In the genomic region with DNA sequence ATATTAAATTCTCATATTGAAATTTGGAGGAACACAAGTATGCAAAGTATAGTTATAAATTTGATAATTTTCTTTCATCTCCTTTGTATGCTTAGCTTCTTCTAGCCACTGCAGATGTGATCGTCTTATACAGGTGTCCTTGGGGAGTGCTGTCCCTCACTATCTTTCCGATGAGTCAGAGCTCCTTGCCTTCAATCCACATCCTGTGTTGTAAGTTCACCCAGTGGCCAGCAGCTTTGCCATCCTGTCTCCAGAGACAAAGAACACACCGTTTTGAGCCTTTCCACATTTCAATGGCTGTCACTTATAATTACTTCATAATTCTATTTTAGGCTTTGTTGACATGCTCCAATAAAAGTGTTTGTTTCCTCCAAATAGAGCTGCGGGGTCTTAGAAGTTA, we compare ENCODE assay signal across 16 mouse cellular contexts.
"Had no signal": no experiment of that assay in that cellular context is flagged by ENCODE, and none has a peak within 500 bp of the region (broad histone marks: within the 10 kb centered on the region; RNA-seq: fewer than 3 reads in every experiment).

No protein-coding gene starts in this region.

- H3K27me3 ChIP-seq: megakaryocyte, embryonic 14.5 days; midbrain, embryonic 13.5 days; midbrain, embryonic 15.5 days; neural tube, embryonic 12.5 days; stomach, embryonic 15.5 days had no signal

- ATAC-seq: liver, postnatal 0 days; midbrain, embryonic 13.5 days; midbrain, embryonic 15.5 days had no signal

- H3K36me3 ChIP-seq: midbrain, embryonic 13.5 days; midbrain, embryonic 15.5 days; neural tube, embryonic 12.5 days; stomach, embryonic 15.5 days had no signal

- H3K4me2 ChIP-seq: midbrain, embryonic 11.5 days; midbrain, embryonic 13.5 days; midbrain, embryonic 15.5 days; neural tube, embryonic 12.5 days; stomach, embryonic 15.5 days had no signal

- H3K9ac ChIP-seq: liver, postnatal 0 days; midbrain, embryonic 13.5 days; midbrain, embryonic 15.5 days; neural tube, embryonic 12.5 days; stomach, embryonic 15.5 days had no signal

- H3K4me1 ChIP-seq: megakaryocyte, embryonic 14.5 days; stomach, embryonic 15.5 days had no signal

- H3K4me3 ChIP-seq: megakaryocyte, embryonic 14.5 days; midbrain, embryonic 13.5 days; midbrain, embryonic 15.5 days; neural tube, embryonic 12.5 days; stomach, embryonic 15.5 days had no signal

- H3K27ac ChIP-seq: macrophage; midbrain, embryonic 13.5 days; midbrain, embryonic 15.5 days; neural tube, embryonic 12.5 days; stomach, embryonic 15.5 days; stomach, postnatal 0 days had no signal

- DNase-seq: liver, postnatal 0 days; lung, adult 2 months; lung, postnatal 10 days; lung, postnatal 36 days; right cerebral cortex, postnatal 14 days; thymus, adult 2 months; thymus, postnatal 25 days; thymus, postnatal 4 days had no signal

- H3K9me3 ChIP-seq: megakaryocyte, embryonic 14.5 days; midbrain, embryonic 13.5 days; midbrain, embryonic 15.5 days; neural tube, embryonic 12.5 days; stomach, embryonic 15.5 days had no signal
